Mouse (Mus musculus): ENCODE results near the gene Dgkb.

GRCm38 (mm10) chr12:37891336-37891735, 73.8 kb downstream of the Dgkb start:
- TF ChIP-seq CTCF (IDR thresholded peaks at IDR 0.05; ENCODE audit: low read depth) (no peak), EP300 (IDR thresholded peaks at IDR 0.05; ENCODE audit: low read depth) (no peak)

Measured in liver, embryonic 14.5 days (tissue).